Mouse (Mus musculus) limb, embryonic 14.5 days (tissue): ENCODE data around the gene Rab1a. TPM values are rescaled to one million over a fixed set of nuclear protein-coding genes. Genes with fewer than 3 reads are reported as not detected.

Experiments
- ATAC-seq: fragments of 200-750 bp; cut with Nextera tagmentation; 2 replicates; pipeline ENCODE4 v1.8.0; 2017; ENCODE audit warnings: low read depth, moderate number of reproducible peaks, moderate TSS enrichment; ENCODE audit not compliant: low FRiP score
- DNase-seq: peaks from one replicate; pipeline ENCODE4 v3.0.0-alpha.2; 2015; ENCODE audit warnings: low spot score
- H3K27ac ChIP-seq: fragments of 300-500 bp; sonication (generic); replicated peaks from 2 replicates; pipeline ENCODE4 v1.5.1; 2014; ENCODE audit warnings: low read depth, mild to moderate bottlenecking, low read length, moderate library complexity, mixed read lengths
- H3K27me3 ChIP-seq: fragments of 300-500 bp; sonication (generic); 2 replicates; pipeline ENCODE4 v1.6.1; 2014; ENCODE audit warnings: low read length, mixed read lengths; ENCODE audit not compliant: control insufficient read depth, insufficient read depth
- H3K36me3 ChIP-seq: fragments of 300-500 bp; sonication (generic); 2 replicates; pipeline ENCODE4 v1.6.1; 2014; ENCODE audit warnings: mild to moderate bottlenecking, low read length, moderate library complexity, mixed read lengths; ENCODE audit not compliant: control insufficient read depth, insufficient read depth
- H3K4me1 ChIP-seq: fragments of 300-500 bp; sonication (generic); 2 replicates; pipeline ENCODE4 v1.6.1; 2014; ENCODE audit warnings: antibody characterized with exemption, low read length, mixed read lengths; ENCODE audit not compliant: control insufficient read depth, insufficient read depth
- H3K4me2 ChIP-seq: fragments of 300-500 bp; sonication (generic); replicated peaks from 2 replicates; pipeline ENCODE4 v1.6.1; 2014; ENCODE audit warnings: low read depth, mild to moderate bottlenecking, low read length, moderate library complexity; ENCODE audit not compliant: severe bottlenecking
- H3K4me3 ChIP-seq: fragments of 300-500 bp; sonication (generic); replicated peaks from 2 replicates; pipeline ENCODE4 v1.5.1; 2014; ENCODE audit warnings: low read length
- H3K9ac ChIP-seq: fragments of 300-500 bp; sonication (generic); 2 replicates; pipeline ENCODE4 v1.6.1; 2014; ENCODE audit warnings: mild to moderate bottlenecking, low read depth, low read length, moderate library complexity; ENCODE audit not compliant: severe bottlenecking
- H3K9me3 ChIP-seq: fragments of 300-500 bp; sonication (generic); 2 replicates; pipeline ENCODE4 v1.6.1; 2016; ENCODE audit warnings: low read length; ENCODE audit not compliant: control insufficient read depth
- POLR2A ChIP-seq: fragments of 200-500 bp; IDR thresholded peaks from 2 replicates; pipeline ENCODE4 v1.8.0; 2012; ENCODE audit warnings: inconsistent platforms, mild to moderate bottlenecking, moderate library complexity, borderline replicate concordance; ENCODE audit not compliant: insufficient read depth, insufficient read length; ENCODE audit errors: extremely low read depth
- WGBS: fragments of 180-500 bp; shearing (Covaris S2); extraction: QIAGEN DNeasy Blood & Tissue Kit; methylation state at CpG from one replicate; pipeline ENCODE4 v1.1.7; 2014; 5-methylcytosine and 5-hydroxymethylcytosine counted together
- polyA plus RNA-seq, 2 experiments: library from polyadenylated mRNA; depleted of rRNA in 1 of 2; stranded (reverse) in 1 of 2; unstranded in 1 of 2; fragments of >200 nt; fragmentation: Nextera tagmentation in 1 of 2; extraction: Ambion mirVana in 1 of 2; gene quantifications; 2 replicates each; pipeline versions ENCODE4 v1.2.1 to v1.2.3; 2012 to 2014

Gene Rab1a
- polyA plus RNA-seq, 2 experiments, result 210 to 234 TPM

- Histone ChIP-seq H3K27ac (no peak overlapping the region), H3K4me3 (no peak overlapping the region), H3K4me1 (no peaks in the 10 kb centered on the region), H3K27me3 (no peaks in the 10 kb centered on the region), H3K36me3 (peaks cover 96% of the 10 kb centered on the region), H3K4me2 (no peak overlapping the region), H3K9me3 (no peaks in the 10 kb centered on the region), H3K9ac (no peak overlapping the region)
- ATAC-seq (no peak), DNase-seq (no peak)
- no peak for TF ChIP-seq POLR2A
- WGBS, result 96% methylated on average over 7 of the region's 7 CpGs
Observed at GRCm38 (mm10) chr11:20237018-20237417, 35.8 kb downstream of the Rab1a start.

GRCm38 (mm10) chr11:20237976-20238375 lies 36.7 kb downstream of the Rab1a start:
- H3K4me1 ChIP-seq, result peaks cover 2% of the 10 kb centered on the region; the same call in 1 of the 2 replicates
- WGBS, result 85% methylated on average over 3 of the region's 3 CpGs
- peaks cover 87% of the 10 kb centered on the region for H3K36me3 ChIP-seq
- H3K9me3 ChIP-seq, result no peaks in the 10 kb centered on the region
- H3K27me3 ChIP-seq, result no peaks in the 10 kb centered on the region
- no peak overlapping the region for H3K9ac ChIP-seq
- H3K4me3 ChIP-seq, result no peak overlapping the region
- ATAC-seq (no peak), DNase-seq (no peak)
- H3K27ac ChIP-seq, result no peak overlapping the region
- TF ChIP-seq POLR2A, result no peak
- H3K4me2 ChIP-seq, result no peak overlapping the region

- Histone ChIP-seq H3K27me3 (no peaks in the 10 kb centered on the region), H3K36me3 (peaks cover 77% of the 10 kb centered on the region), H3K4me3 (no peak overlapping the region), H3K27ac (no peak overlapping the region), H3K4me2 (no peak overlapping the region), H3K9me3 (no peaks in the 10 kb centered on the region), H3K9ac (no peak overlapping the region), H3K4me1 (peaks cover 15% of the 10 kb centered on the region)
- TF ChIP-seq POLR2A, result no peak
- DNase-seq (no peak), ATAC-seq (no peak)
- 92% methylated on average over 9 of the region's 9 CpGs for WGBS
Observed at GRCm38 (mm10) chr11:20239279-20239861, 38.1 kb downstream of the Rab1a start.

- peaks cover 18% of the 10 kb centered on the region for H3K4me1 ChIP-seq
- no peak overlapping the region for H3K27ac ChIP-seq
- H3K27me3 ChIP-seq, result no peaks in the 10 kb centered on the region
- DNase-seq, result no peak
- ATAC-seq, result no peak
- no peaks in the 10 kb centered on the region for H3K9me3 ChIP-seq
- WGBS, result 82% methylated on average over 5 of the region's 5 CpGs
- no peak overlapping the region for H3K4me3 ChIP-seq
- H3K4me2 ChIP-seq, result no peak overlapping the region
- H3K36me3 ChIP-seq, result peaks cover 72% of the 10 kb centered on the region
- H3K9ac ChIP-seq, result no peak overlapping the region
- no peak for TF ChIP-seq POLR2A
Observed at GRCm38 (mm10) chr11:20240331-20240730, 39.1 kb downstream of the Rab1a start.

- H3K4me3 ChIP-seq, result no peak overlapping the region
- H3K4me2 ChIP-seq, result no peak overlapping the region
- no peaks in the 10 kb centered on the region for H3K9me3 ChIP-seq
- no peak overlapping the region for H3K9ac ChIP-seq
- DNase-seq (no peak), ATAC-seq (no peak)
- no peak overlapping the region for H3K27ac ChIP-seq
- H3K36me3 ChIP-seq, result peaks cover 62% of the 10 kb centered on the region
- no peak for TF ChIP-seq POLR2A
- peaks cover 20% of the 10 kb centered on the region for H3K4me1 ChIP-seq
- WGBS, result 95% methylated on average over 7 of the region's 7 CpGs
- no peaks in the 10 kb centered on the region for H3K27me3 ChIP-seq
Observed at GRCm38 (mm10) chr11:20241311-20241710, 40.1 kb downstream of the Rab1a start.

GRCm38 (mm10) chr11:20242366-20243056 lies 41.3 kb downstream of the Rab1a start:
- peaks cover 25% of the 10 kb centered on the region for H3K4me1 ChIP-seq
- TF ChIP-seq POLR2A, result no peak
- H3K27me3 ChIP-seq, result no peaks in the 10 kb centered on the region
- no peak overlapping the region for H3K4me3 ChIP-seq
- peaks cover 50% of the 10 kb centered on the region for H3K36me3 ChIP-seq
- ATAC-seq (no peak), DNase-seq (no peak)
- no peak overlapping the region for H3K9ac ChIP-seq
- WGBS, result 66% methylated on average over 6 of the region's 6 CpGs
- no peak overlapping the region for H3K4me2 ChIP-seq
- H3K9me3 ChIP-seq, result no peaks in the 10 kb centered on the region
- H3K27ac ChIP-seq, result no peak overlapping the region
